Mouse (Mus musculus) kidney, postnatal 0 days (tissue): Measurements from ENCODE around the gene Macrod2. TPM values are rescaled to one million over a fixed set of nuclear protein-coding genes. Genes with fewer than 3 reads are reported as not detected.

Experiments used
- ATAC-seq: fragments of 200-750 bp; cut with Nextera tagmentation; replicated peaks from 2 replicates; pipeline ENCODE4 v1.8.0; 2017; ENCODE audit warnings: low read depth, moderate number of reproducible peaks, moderate TSS enrichment, moderate library complexity; ENCODE audit not compliant: low FRiP score
- DNase-seq: peaks from one replicate; pipeline ENCODE4 v3.0.0-alpha.2; 2016; ENCODE audit warnings: low spot score
- H3K27ac ChIP-seq: fragments of 300-500 bp; sonication (generic); 2 replicates; pipeline ENCODE4 v1.5.1; 2014; ENCODE audit warnings: mild to moderate bottlenecking
- H3K27me3 ChIP-seq: fragments of 300-500 bp; sonication (generic); 2 replicates; pipeline ENCODE4 v1.6.1; 2014; ENCODE audit warnings: low read length, mixed read lengths; ENCODE audit not compliant: insufficient read depth
- H3K36me3 ChIP-seq: fragments of 300-500 bp; sonication (generic); 2 replicates; pipeline ENCODE4 v1.6.1; 2014; ENCODE audit warnings: low read length, mixed read lengths; ENCODE audit not compliant: insufficient read depth
- H3K4me1 ChIP-seq: fragments of 300-500 bp; sonication (generic); replicated peaks from 2 replicates; pipeline ENCODE4 v1.6.1; 2014; ENCODE audit warnings: antibody characterized with exemption, low read length, mixed read lengths; ENCODE audit not compliant: insufficient read depth
- H3K4me2 ChIP-seq: fragments of 300-500 bp; sonication (generic); 2 replicates; pipeline ENCODE4 v1.6.1; 2014; ENCODE audit warnings: mild to moderate bottlenecking, low read length, moderate library complexity, mixed read lengths
- H3K4me3 ChIP-seq: fragments of 300-500 bp; sonication (generic); replicated peaks from 2 replicates; pipeline ENCODE4 v1.5.1; 2014; ENCODE audit warnings: low read depth, low read length
- H3K9ac ChIP-seq: fragments of 300-500 bp; sonication (generic); 2 replicates; pipeline ENCODE4 v1.6.1; 2014; ENCODE audit warnings: low read depth, low read length
- H3K9me3 ChIP-seq: fragments of 300-500 bp; sonication (generic); replicated peaks from 2 replicates; pipeline ENCODE4 v1.6.1; 2016; ENCODE audit warnings: low read length, inconsistent platforms, mixed read lengths
- CTCF ChIP-seq: IDR thresholded peaks from 2 replicates; pipeline ENCODE4 v1.5.1; 2016; ENCODE audit warnings: antibody characterized with exemption, low read depth, mild to moderate bottlenecking, moderate library complexity
- WGBS: fragments of 180-500 bp; shearing (Covaris S2); extraction: QIAGEN DNeasy Blood & Tissue Kit; methylation state at CpG from one replicate; pipeline ENCODE4 v1.1.7; 2014; 5-methylcytosine and 5-hydroxymethylcytosine counted together
- polyA plus RNA-seq: library from polyadenylated mRNA; unstranded; fragments of >200 nt; fragmentation: Nextera tagmentation; extraction: Ambion mirVana; gene quantifications from 2 replicates; pipeline ENCODE4 v1.2.1, GENCODE M21; 2015

Gene Macrod2
- polyA plus RNA-seq, 1 experiment from 2014 or later = 28.6 TPM

DNA sequence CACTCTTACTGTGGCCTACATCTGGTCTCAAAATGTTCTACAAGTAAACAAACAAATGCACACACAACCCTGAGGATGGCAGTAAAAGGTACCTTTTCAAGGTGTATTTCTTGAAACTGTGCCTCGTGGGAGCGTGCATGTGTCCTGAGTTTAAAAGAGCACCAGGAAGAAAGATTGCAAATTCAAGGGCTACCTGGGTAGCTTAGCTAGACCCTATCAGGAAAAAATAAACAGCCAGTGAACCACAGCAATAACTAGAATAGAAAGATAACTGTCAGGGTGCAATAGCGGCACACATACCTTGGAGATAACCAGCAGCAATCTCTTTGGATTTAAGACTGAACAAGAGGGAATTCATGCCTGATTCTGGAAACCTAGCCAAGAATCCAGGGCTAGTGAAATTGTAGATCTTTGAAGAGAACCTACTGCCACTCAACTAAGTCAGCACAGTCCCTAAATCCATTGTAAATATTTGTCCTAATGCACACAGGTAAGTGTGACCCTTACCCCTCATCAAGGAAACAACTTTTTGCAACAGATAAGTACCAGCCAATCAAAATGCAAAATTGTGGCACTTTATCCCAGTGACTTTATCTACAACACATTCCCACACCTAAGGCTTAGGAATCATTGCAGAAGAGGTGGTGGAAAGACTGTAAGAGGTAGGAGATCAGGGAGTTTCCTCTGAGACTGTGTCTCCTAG is 590.7 kb downstream of the Macrod2 start:
- no peak for DNase-seq
- no peak overlapping the region for H3K4me3 ChIP-seq
- 98% methylated on average over 3 of the region's 3 CpGs for WGBS
- no peaks in the 10 kb centered on the region for H3K9me3 ChIP-seq
- H3K27ac ChIP-seq = no peak overlapping the region
- ATAC-seq = no peak
- H3K4me2 ChIP-seq = no peak overlapping the region
- H3K4me1 ChIP-seq = no peaks in the 10 kb centered on the region
- H3K36me3 ChIP-seq = no peaks in the 10 kb centered on the region
- no peak for TF ChIP-seq CTCF
- H3K9ac ChIP-seq = no peak overlapping the region
- H3K27me3 ChIP-seq = no peaks in the 10 kb centered on the region

DNA sequence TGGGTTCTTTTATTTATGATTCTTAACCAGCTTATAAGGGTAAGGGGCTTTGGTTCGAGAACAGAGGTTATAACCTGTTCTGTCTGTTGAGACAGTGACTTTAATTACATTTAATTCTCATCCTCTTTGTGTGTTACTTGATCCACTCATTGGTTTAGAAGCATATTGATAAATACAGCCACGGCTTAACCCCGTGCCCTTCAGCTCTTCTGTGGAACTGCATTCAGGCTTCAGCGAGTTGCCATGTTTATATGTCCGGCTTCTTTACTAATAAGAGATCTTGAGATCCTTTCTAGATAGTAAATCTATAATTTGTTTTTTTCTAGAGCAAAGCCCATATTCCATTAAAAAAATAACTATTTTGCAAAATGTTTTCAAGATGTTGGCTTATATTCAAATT is 608.7 kb downstream of the Macrod2 start:
- no peaks in the 10 kb centered on the region for H3K27me3 ChIP-seq
- H3K36me3 ChIP-seq = no peaks in the 10 kb centered on the region
- no peak overlapping the region for H3K9ac ChIP-seq
- no peak overlapping the region for H3K4me3 ChIP-seq
- H3K4me2 ChIP-seq = no peak overlapping the region
- no peak for TF ChIP-seq CTCF
- no peaks in the 10 kb centered on the region for H3K9me3 ChIP-seq
- H3K4me1 ChIP-seq = no peaks in the 10 kb centered on the region
- H3K27ac ChIP-seq = no peak overlapping the region
- ATAC-seq (no peak), DNase-seq (no peak)
- 56% methylated on average over 5 of the region's 5 CpGs for WGBS

DNA sequence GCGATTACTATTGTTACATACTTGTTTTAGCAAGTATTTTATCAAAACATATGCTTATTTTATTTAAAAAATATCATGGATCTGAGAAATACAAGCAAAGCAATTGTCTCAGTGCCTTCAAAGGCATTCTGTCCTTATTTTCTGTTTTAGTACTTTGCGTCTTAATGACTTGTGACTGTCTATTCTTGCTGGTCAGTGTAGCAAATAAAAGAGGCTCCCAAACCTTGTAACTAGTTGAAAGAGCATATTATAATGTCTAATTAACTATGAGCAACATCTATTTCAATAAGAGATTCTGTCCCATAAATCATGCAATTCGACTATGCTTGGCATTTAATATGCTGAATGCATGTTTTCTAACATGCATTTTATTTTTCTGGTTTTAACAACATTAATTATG is 609.2 kb downstream of the Macrod2 start:
- H3K27me3 ChIP-seq = no peaks in the 10 kb centered on the region
- no peak for TF ChIP-seq CTCF
- no peaks in the 10 kb centered on the region for H3K36me3 ChIP-seq
- H3K4me1 ChIP-seq = no peaks in the 10 kb centered on the region
- no peak overlapping the region for H3K27ac ChIP-seq
- WGBS = 89% methylated on average over 3 of the region's 3 CpGs
- H3K9me3 ChIP-seq = no peaks in the 10 kb centered on the region
- H3K4me3 ChIP-seq = no peak overlapping the region
- no peak overlapping the region for H3K9ac ChIP-seq
- ATAC-seq (no peak), DNase-seq (no peak)
- H3K4me2 ChIP-seq = no peak overlapping the region

DNA sequence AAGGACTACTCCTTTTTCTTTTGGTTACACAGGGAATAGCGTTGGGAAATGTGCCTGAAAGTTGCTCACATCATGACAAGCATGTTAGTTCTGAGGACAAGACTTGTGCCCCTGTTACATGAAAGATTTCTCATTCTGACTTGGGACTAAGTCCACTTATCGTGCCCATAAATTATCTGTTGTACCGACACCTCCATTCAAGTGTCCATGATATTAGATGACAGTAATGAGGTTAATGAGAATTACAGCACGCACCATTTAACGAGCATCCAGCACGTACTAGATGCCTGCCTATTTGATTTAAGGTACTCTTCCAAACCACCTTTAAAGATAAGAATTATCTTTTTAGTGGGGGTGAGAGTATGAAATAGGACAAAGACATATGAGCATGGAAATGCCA is 610.5 kb downstream of the Macrod2 start:
- TF ChIP-seq CTCF = no peak
- Histone ChIP-seq H3K27me3 (no peaks in the 10 kb centered on the region), H3K4me3 (no peak overlapping the region), H3K4me1 (no peaks in the 10 kb centered on the region), H3K9me3 (no peaks in the 10 kb centered on the region), H3K4me2 (no peak overlapping the region), H3K36me3 (no peaks in the 10 kb centered on the region), H3K9ac (no peak overlapping the region), H3K27ac (no peak overlapping the region)
- DNase-seq = no peak
- WGBS = 54% methylated on average over 6 of the region's 6 CpGs
- ATAC-seq = no peak

DNA sequence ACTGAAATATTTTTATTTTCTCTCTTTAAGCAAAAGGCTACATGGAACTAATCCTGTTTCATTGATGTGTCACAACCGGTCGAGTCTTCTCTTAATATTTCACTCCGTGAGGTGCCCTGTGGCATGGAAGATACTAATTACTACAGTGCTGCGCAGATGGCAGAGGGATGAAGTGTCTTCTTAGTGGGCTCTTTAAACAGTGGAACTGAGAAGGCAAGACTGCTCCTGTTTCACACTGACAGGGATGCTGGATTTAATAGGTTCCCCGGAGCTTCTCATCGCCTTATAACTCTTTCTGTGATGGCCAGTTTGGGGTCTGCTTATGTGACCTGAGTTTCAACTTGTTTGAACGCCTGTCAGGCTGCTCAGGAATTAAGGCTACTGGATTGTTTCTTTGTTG is 612.6 kb downstream of the Macrod2 start:
- Histone ChIP-seq H3K9ac (no peak overlapping the region), H3K27ac (no peak overlapping the region), H3K4me2 (no peak overlapping the region), H3K27me3 (no peaks in the 10 kb centered on the region), H3K36me3 (no peaks in the 10 kb centered on the region), H3K4me1 (no peaks in the 10 kb centered on the region), H3K9me3 (no peaks in the 10 kb centered on the region), H3K4me3 (no peak overlapping the region)
- peak; percentile 54 for DNase-seq
- 27% methylated on average over 7 of the region's 7 CpGs for WGBS
- no peak for ATAC-seq
- no peak for TF ChIP-seq CTCF

DNA sequence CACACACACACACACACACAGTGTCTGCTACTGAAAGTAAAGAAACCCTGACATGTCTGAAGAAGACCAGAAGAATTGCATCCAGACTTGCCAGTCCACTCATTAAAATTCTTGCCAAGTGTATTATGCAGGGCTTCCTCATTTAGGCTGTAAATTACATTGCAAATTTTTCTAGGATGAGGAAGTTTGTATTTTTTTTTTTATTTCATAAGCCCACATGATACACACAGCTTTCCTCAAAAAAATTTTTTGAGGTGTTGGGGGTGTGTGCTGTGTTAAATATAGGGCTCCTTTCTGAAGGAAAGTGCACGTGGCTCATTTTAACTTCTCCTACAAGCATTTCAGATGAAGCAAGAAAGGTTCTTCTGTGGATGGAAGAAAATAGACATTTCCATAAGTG is 613.3 kb downstream of the Macrod2 start:
- TF ChIP-seq CTCF = no peak
- Histone ChIP-seq H3K9ac (no peak overlapping the region), H3K4me3 (no peak overlapping the region), H3K27ac (no peak overlapping the region), H3K4me2 (no peak overlapping the region), H3K9me3 (no peaks in the 10 kb centered on the region), H3K36me3 (no peaks in the 10 kb centered on the region), H3K27me3 (no peaks in the 10 kb centered on the region), H3K4me1 (no peaks in the 10 kb centered on the region)
- DNase-seq = no peak
- 67% methylated on average over 1 of the region's 1 CpGs for WGBS
- ATAC-seq = no peak
